Comparison of ENCODE assay signal across 21 mouse cellular contexts in genomic region chr14:16293015-16293414, GRCm38 (mm10). TPM values are rescaled to one million over a fixed set of nuclear protein-coding genes. Genes with fewer than 3 reads are reported as not detected.
DNase-seq lines count a peak whose midpoint lies in the region; ATAC-seq lines count a peak whose summit lies in the region.
"Had no signal": no experiment of that assay in that cellular context is flagged by ENCODE, and none has a peak within 500 bp of the region (broad histone marks: within the 10 kb centered on the region; RNA-seq: fewer than 3 reads in every experiment).

No protein-coding gene starts in this region.

- H3K27me3 ChIP-seq in embryonic facial prominence, embryonic 14.5 days (replicated peaks; ENCODE audit: control insufficient read depth, insufficient read depth, low read length): no peaks in the 10 kb centered on the region
- H3K27me3 ChIP-seq in embryonic facial prominence, embryonic 10.5 days (replicated peaks; ENCODE audit: low read depth, poor library complexity, severe bottlenecking): no peaks in the 10 kb centered on the region
- no peaks in the 10 kb centered on the region for H3K27me3 ChIP-seq in limb, embryonic 13.5 days
- H3K27me3 ChIP-seq in limb, embryonic 10.5 days (ENCODE audit: low read depth, poor library complexity, severe bottlenecking): no peaks in the 10 kb centered on the region
- no peaks in the 10 kb centered on the region for H3K27me3 ChIP-seq in heart, embryonic 11.5 days (ENCODE audit: control insufficient read depth, insufficient read depth, low read length)
- H3K27me3 ChIP-seq: CH12.LX; embryonic facial prominence, embryonic 13.5 days; forebrain, embryonic 13.5 days; forebrain, embryonic 15.5 days had no signal

- no peaks in the 10 kb centered on the region for H3K9me3 ChIP-seq in embryonic facial prominence, embryonic 14.5 days (ENCODE audit: control insufficient read depth, low read length)
- no peaks in the 10 kb centered on the region for H3K9me3 ChIP-seq in embryonic facial prominence, embryonic 10.5 days
- H3K9me3 ChIP-seq in limb, embryonic 13.5 days: no peaks in the 10 kb centered on the region
- no peaks in the 10 kb centered on the region for H3K9me3 ChIP-seq in limb, embryonic 10.5 days (replicated peaks)
- no peaks in the 10 kb centered on the region for H3K9me3 ChIP-seq in heart, embryonic 11.5 days (replicated peaks; ENCODE audit: control insufficient read depth, low read length)
- H3K9me3 ChIP-seq: embryonic facial prominence, embryonic 13.5 days; forebrain, embryonic 13.5 days; forebrain, embryonic 15.5 days; G1E had no signal

- H3K9ac ChIP-seq in embryonic facial prominence, embryonic 14.5 days (ENCODE audit: low read depth, low read length): no peak overlapping the region
- H3K9ac ChIP-seq in limb, embryonic 13.5 days: no peak overlapping the region
- H3K9ac ChIP-seq in heart, embryonic 11.5 days (ENCODE audit: low read depth, low read length): no peak overlapping the region
- H3K9ac ChIP-seq: embryonic facial prominence, embryonic 13.5 days; forebrain, embryonic 13.5 days; forebrain, embryonic 15.5 days had no signal

- no peak overlapping the region for H3K4me2 ChIP-seq in embryonic facial prominence, embryonic 14.5 days (ENCODE audit: low read depth, low read length)
- no peak overlapping the region for H3K4me2 ChIP-seq in limb, embryonic 13.5 days (replicated peaks)
- H3K4me2 ChIP-seq in heart, embryonic 11.5 days: no peak overlapping the region
- H3K4me2 ChIP-seq: embryonic facial prominence, embryonic 13.5 days; forebrain, embryonic 13.5 days; forebrain, embryonic 15.5 days had no signal

- H3K36me3 ChIP-seq in embryonic facial prominence, embryonic 14.5 days (ENCODE audit: control insufficient read depth, insufficient read depth, low read length): peaks cover 23% of the 10 kb centered on the region
- H3K36me3 ChIP-seq in embryonic facial prominence, embryonic 10.5 days (replicated peaks): no peaks in the 10 kb centered on the region; the same call in 1 of the 2 replicates
- H3K36me3 ChIP-seq in limb, embryonic 13.5 days: peaks cover 15% of the 10 kb centered on the region
- H3K36me3 ChIP-seq in limb, embryonic 10.5 days: no peaks in the 10 kb centered on the region
- no peaks in the 10 kb centered on the region for H3K36me3 ChIP-seq in heart, embryonic 11.5 days (ENCODE audit: control insufficient read depth, insufficient read depth, low read length)

- no peak overlapping the region for H3K4me3 ChIP-seq in embryonic facial prominence, embryonic 14.5 days (ENCODE audit: low read depth, low read length)
- no peak overlapping the region for H3K4me3 ChIP-seq in embryonic facial prominence, embryonic 10.5 days
- no peak overlapping the region for H3K4me3 ChIP-seq in limb, embryonic 13.5 days
- H3K4me3 ChIP-seq in limb, embryonic 10.5 days: no peak overlapping the region
- no peak overlapping the region for H3K4me3 ChIP-seq in heart, embryonic 11.5 days (ENCODE audit: low read depth, low read length)
- H3K4me3 ChIP-seq: embryonic facial prominence, embryonic 13.5 days; forebrain, embryonic 13.5 days; forebrain, embryonic 15.5 days had no signal

- H3K27ac ChIP-seq in embryonic facial prominence, embryonic 14.5 days (replicated peaks; ENCODE audit: low read depth, low read length): 0 out of 2 replicates have a peak overlapping the region, but pooled peaks have one; percentile 21
- H3K27ac ChIP-seq in embryonic facial prominence, embryonic 10.5 days (replicated peaks): no peak overlapping the region
- H3K27ac ChIP-seq in limb, embryonic 13.5 days: 0 out of 2 replicates have a peak overlapping the region, but pooled peaks have one; percentile 39
- H3K27ac ChIP-seq in limb, embryonic 10.5 days: no peak overlapping the region
- H3K27ac ChIP-seq in heart, embryonic 11.5 days (ENCODE audit: low read depth, low read length): no peak overlapping the region
- H3K27ac ChIP-seq: embryonic facial prominence, embryonic 13.5 days; forebrain, embryonic 13.5 days; forebrain, embryonic 15.5 days had no signal

- no peaks in the 10 kb centered on the region for H3K4me1 ChIP-seq in embryonic facial prominence, embryonic 14.5 days (ENCODE audit: control insufficient read depth, insufficient read depth, low read length)
- no peaks in the 10 kb centered on the region for H3K4me1 ChIP-seq in embryonic facial prominence, embryonic 10.5 days
- peaks cover 16% of the 10 kb centered on the region for H3K4me1 ChIP-seq in limb, embryonic 13.5 days
- no peaks in the 10 kb centered on the region for H3K4me1 ChIP-seq in limb, embryonic 10.5 days
- no peaks in the 10 kb centered on the region for H3K4me1 ChIP-seq in heart, embryonic 11.5 days (ENCODE audit: control insufficient read depth, insufficient read depth, low read length)
- H3K4me1 ChIP-seq: embryonic facial prominence, embryonic 13.5 days had no signal

- ATAC-seq in embryonic facial prominence, embryonic 14.5 days (ENCODE audit: low read depth): no peak
- ATAC-seq in limb, embryonic 13.5 days (ENCODE audit: low FRiP score, low read depth): no peak
- ATAC-seq in megakaryocyte progenitor cell, adult 5-6 weeks (replicated peaks; ENCODE audit: poor library complexity): 0 out of 2 replicates have a peak, but pooled peaks have one; percentile 20
- ATAC-seq in heart, embryonic 11.5 days (replicated peaks; ENCODE audit: insufficient number of reproducible peaks, low FRiP score, low TSS enrichment): no peak
- ATAC-seq in activated CD4-positive, CD25-positive, alpha-beta regulatory T cell, adult 4 months: no peak
- ATAC-seq: forebrain, embryonic 13.5 days; forebrain, embryonic 15.5 days had no signal

- DNase-seq in embryonic facial prominence, embryonic 14.5 days (ENCODE audit: low spot score): no peak
- no peak for DNase-seq in embryonic facial prominence, embryonic 10.5 days (ENCODE audit: low spot score)
- no peak for DNase-seq in limb, embryonic 10.5 days (ENCODE audit: low spot score)
- DNase-seq: adrenal gland, adult 8-10 months; adrenal gland, postnatal 14 days; adrenal gland, postnatal 36 days; B cell, adult 2 months; cerebellum, adult 11-12 months; cerebellum, adult 2 months; cerebellum, adult 9-10 months; cerebellum, postnatal 10 days; cerebellum, postnatal 25 days had no signal

RNA-seq across cellular contexts. Expression of gene Oxsm, which starts 43.4 kb away (rescaled TPM):
- polyA plus RNA-seq in embryonic facial prominence, embryonic 14.5 days (2014; fragmentation: Nextera tagmentation; extraction: Ambion mirVana): 1.7 and 1.8 TPM in 2 replicates
- polyA plus RNA-seq in embryonic facial prominence, embryonic 10.5 days (2016; fragmentation: Nextera tagmentation; extraction: Ambion mirVana): 1.5 and 1.8 TPM in 2 replicates
- polyA plus RNA-seq in limb, embryonic 13.5 days (2015; fragmentation: Nextera tagmentation; extraction: Ambion mirVana): 1.4 and 1.6 TPM in 2 replicates
- polyA plus RNA-seq in limb, embryonic 10.5 days (2016; fragmentation: Nextera tagmentation; extraction: Ambion mirVana): 1.3 and 1.8 TPM in 2 replicates
- total RNA-seq in megakaryocyte progenitor cell, adult 5-6 weeks (2015): 13.8 and 14.1 TPM in 2 replicates
- 7.7 and 7.8 TPM in 2 replicates for total RNA-seq in megakaryocyte progenitor cell, adult 5-6 weeks (2017)
- 2.0 and 2.3 TPM in 2 replicates for polyA plus RNA-seq in heart, embryonic 11.5 days (2014; fragmentation: Nextera tagmentation; extraction: Ambion mirVana)
- polyA plus RNA-seq in activated CD4-positive, CD25-positive, alpha-beta regulatory T cell, adult 4 months (2017; shearing (Covaris generic)): 1 to 10 TPM; 5.1 to 5.3 TPM

RNA-seq across cellular contexts. Expression of gene Ngly1, which starts 43.9 kb away (rescaled TPM):
- 43.6 and 49.6 TPM in 2 replicates for polyA plus RNA-seq in embryonic facial prominence, embryonic 14.5 days (2014; fragmentation: Nextera tagmentation; extraction: Ambion mirVana)
- polyA plus RNA-seq in embryonic facial prominence, embryonic 10.5 days (2016; fragmentation: Nextera tagmentation; extraction: Ambion mirVana): 14.5 and 18.7 TPM in 2 replicates
- 41.7 and 48.7 TPM in 2 replicates for polyA plus RNA-seq in limb, embryonic 13.5 days (2015; fragmentation: Nextera tagmentation; extraction: Ambion mirVana)
- polyA plus RNA-seq in limb, embryonic 10.5 days (2016; fragmentation: Nextera tagmentation; extraction: Ambion mirVana): 15.4 and 19.8 TPM in 2 replicates
- total RNA-seq in megakaryocyte progenitor cell, adult 5-6 weeks (2015): 37.4 and 38.0 TPM in 2 replicates
- total RNA-seq in megakaryocyte progenitor cell, adult 5-6 weeks (2017): 27.2 and 31.9 TPM in 2 replicates
- 22.3 and 25.5 TPM in 2 replicates for polyA plus RNA-seq in heart, embryonic 11.5 days (2014; fragmentation: Nextera tagmentation; extraction: Ambion mirVana)
- 10 to 100 TPM; 70.5 to 98.9 TPM for polyA plus RNA-seq in activated CD4-positive, CD25-positive, alpha-beta regulatory T cell, adult 4 months (2017; shearing (Covaris generic))

Comparison
In these comparisons a context has a peak if more than half of its experiments do, and no peak if none do; other contexts are left out.
1. H3K27ac ChIP-seq: peak in embryonic facial prominence, embryonic 14.5 days (single experiment) and limb, embryonic 13.5 days (single experiment); none in embryonic facial prominence, embryonic 10.5 days (single experiment), limb, embryonic 10.5 days (single experiment) and heart, embryonic 11.5 days (single experiment).